Mouse (Mus musculus): ENCODE measurements around the gene Mvb12b. TPM values are rescaled to one million over a fixed set of nuclear protein-coding genes. Genes with fewer than 3 reads are reported as not detected.

Gene Mvb12b
- polyA plus RNA-seq (2011; ENCODE audit: insufficient read length, low read depth, missing spikeins), result 21.2 and 26.2 TPM in 2 replicates

GRCm38 (mm10) chr2:33887328-33888099 lies at the start of gene Mvb12b:
TSS of gene Mvb12b (minus strand) at chr2:33887946.
- Histone ChIP-seq H3K27ac (ENCODE audit: insufficient read depth, low read length) (no peak within 1 kb of the TSS), H3K4me3 (ENCODE audit: insufficient read depth, low read length) (peak within 1 kb of the TSS; percentile 54), H3K4me1 (ENCODE audit: control insufficient read depth, insufficient read depth, low read length) (no peaks in the 10 kb centered on the region; the same call in 1 of the 2 replicates)
- no peak for TF ChIP-seq CTCF (IDR thresholded peaks at IDR 0.05; ENCODE audit: borderline replicate concordance, insufficient read depth, low read length)
- peak; percentile 57 for TF ChIP-seq POLR2A (IDR thresholded peaks at IDR 0.05; ENCODE audit: low read depth, low read length)

- no peak overlapping the region for H3K27ac ChIP-seq (ENCODE audit: insufficient read depth, low read length)
- no peak overlapping the region for H3K4me3 ChIP-seq (ENCODE audit: insufficient read depth, low read length)
- H3K4me1 ChIP-seq (ENCODE audit: control insufficient read depth, insufficient read depth, low read length), result no peaks in the 10 kb centered on the region
- TF ChIP-seq CTCF (IDR thresholded peaks at IDR 0.05; ENCODE audit: borderline replicate concordance, insufficient read depth, low read length) (no peak), POLR2A (IDR thresholded peaks at IDR 0.05; ENCODE audit: low read depth, low read length) (no peak)
Measured at GRCm38 (mm10) chr2:33935756-33936155, 48.0 kb upstream of the Mvb12b start.

- TF ChIP-seq POLR2A (IDR thresholded peaks at IDR 0.05; ENCODE audit: low read depth, low read length) (no peak), CTCF (IDR thresholded peaks at IDR 0.05; ENCODE audit: borderline replicate concordance, insufficient read depth, low read length) (no peak)
- Histone ChIP-seq H3K4me1 (ENCODE audit: control insufficient read depth, insufficient read depth, low read length) (no peaks in the 10 kb centered on the region), H3K27ac (ENCODE audit: insufficient read depth, low read length) (no peak overlapping the region), H3K4me3 (ENCODE audit: insufficient read depth, low read length) (no peak overlapping the region)
Measured at GRCm38 (mm10) chr2:33933606-33934510, 46.1 kb upstream of the Mvb12b start.

- no peak overlapping the region for H3K27ac ChIP-seq (ENCODE audit: insufficient read depth, low read length)
- H3K4me3 ChIP-seq (ENCODE audit: insufficient read depth, low read length), result no peak overlapping the region
- H3K4me1 ChIP-seq (ENCODE audit: control insufficient read depth, insufficient read depth, low read length), result no peaks in the 10 kb centered on the region
- TF ChIP-seq CTCF (IDR thresholded peaks at IDR 0.05; ENCODE audit: borderline replicate concordance, insufficient read depth, low read length) (no peak), POLR2A (IDR thresholded peaks at IDR 0.05; ENCODE audit: low read depth, low read length) (no peak)
Measured at GRCm38 (mm10) chr2:33931161-33931560, 43.4 kb upstream of the Mvb12b start.

- H3K4me1 ChIP-seq (ENCODE audit: control insufficient read depth, insufficient read depth, low read length), result no peaks in the 10 kb centered on the region
- H3K27ac ChIP-seq (ENCODE audit: insufficient read depth, low read length), result no peak overlapping the region
- H3K4me3 ChIP-seq (ENCODE audit: insufficient read depth, low read length), result no peak overlapping the region
- TF ChIP-seq POLR2A (IDR thresholded peaks at IDR 0.05; ENCODE audit: low read depth, low read length), result no peak
Measured at GRCm38 (mm10) chr2:33925288-33925687, 37.5 kb upstream of the Mvb12b start.

- Histone ChIP-seq H3K4me1 (ENCODE audit: control insufficient read depth, insufficient read depth, low read length) (no peaks in the 10 kb centered on the region), H3K4me3 (ENCODE audit: insufficient read depth, low read length) (no peak overlapping the region), H3K27ac (ENCODE audit: insufficient read depth, low read length) (no peak overlapping the region)
- TF ChIP-seq POLR2A (IDR thresholded peaks at IDR 0.05; ENCODE audit: low read depth, low read length) (no peak), CTCF (IDR thresholded peaks at IDR 0.05; ENCODE audit: borderline replicate concordance, insufficient read depth, low read length) (no peak)
Measured at GRCm38 (mm10) chr2:33923482-33923881, 35.7 kb upstream of the Mvb12b start.

GRCm38 (mm10) chr2:33922466-33922865 lies 34.7 kb upstream of the Mvb12b start:
- TF ChIP-seq POLR2A (IDR thresholded peaks at IDR 0.05; ENCODE audit: low read depth, low read length), result no peak
- TF ChIP-seq CTCF (IDR thresholded peaks at IDR 0.05; ENCODE audit: borderline replicate concordance, insufficient read depth, low read length), result no peak
- no peak overlapping the region for H3K27ac ChIP-seq (ENCODE audit: insufficient read depth, low read length)
- no peak overlapping the region for H3K4me3 ChIP-seq (ENCODE audit: insufficient read depth, low read length)
- H3K4me1 ChIP-seq (ENCODE audit: control insufficient read depth, insufficient read depth, low read length), result no peaks in the 10 kb centered on the region

GRCm38 (mm10) chr2:33919934-33920615 lies 32.3 kb upstream of the Mvb12b start:
- TF ChIP-seq POLR2A (IDR thresholded peaks at IDR 0.05; ENCODE audit: low read depth, low read length), result no peak
- TF ChIP-seq CTCF (IDR thresholded peaks at IDR 0.05; ENCODE audit: borderline replicate concordance, insufficient read depth, low read length), result no peak
- Histone ChIP-seq H3K4me3 (ENCODE audit: insufficient read depth, low read length) (no peak overlapping the region), H3K27ac (ENCODE audit: insufficient read depth, low read length) (no peak overlapping the region), H3K4me1 (ENCODE audit: control insufficient read depth, insufficient read depth, low read length) (no peaks in the 10 kb centered on the region)

- TF ChIP-seq CTCF (IDR thresholded peaks at IDR 0.05; ENCODE audit: borderline replicate concordance, insufficient read depth, low read length), result no peak
- Histone ChIP-seq H3K27ac (ENCODE audit: insufficient read depth, low read length) (no peak overlapping the region), H3K4me1 (ENCODE audit: control insufficient read depth, insufficient read depth, low read length) (no peaks in the 10 kb centered on the region)
Measured at GRCm38 (mm10) chr2:33918824-33919223, 31.1 kb upstream of the Mvb12b start.

More at GRCm38 (mm10) chr2:33918824-33919223, 31.1 kb upstream of the Mvb12b start:
- H3K4me3 ChIP-seq (ENCODE audit: insufficient read depth, low read length), result no peak overlapping the region
